Mouse (Mus musculus) hindbrain, embryonic 11.5 days (tissue): Measurements from ENCODE around the gene Gm15217. TPM values are rescaled to one million over a fixed set of nuclear protein-coding genes. Genes with fewer than 3 reads are reported as not detected.

Experiments used
- ATAC-seq: fragments of 200-750 bp; cut with Nextera tagmentation; 2 replicates; pipeline ENCODE4 v1.8.0; 2017; ENCODE audit warnings: mild to moderate bottlenecking, moderate TSS enrichment, moderate library complexity; ENCODE audit not compliant: low FRiP score
- DNase-seq: peaks from one replicate; pipeline ENCODE4 v3.0.0-alpha.2; 2015; ENCODE audit warnings: low spot score
- H3K27ac ChIP-seq: fragments of 300-500 bp; sonication (generic); 2 replicates; pipeline ENCODE4 v1.5.1; 2014; ENCODE audit warnings: mild to moderate bottlenecking, low read depth, low read length
- H3K27me3 ChIP-seq: fragments of 300-500 bp; sonication (generic); 2 replicates; pipeline ENCODE4 v1.6.1; 2014; ENCODE audit warnings: mild to moderate bottlenecking, low read length, moderate library complexity, mixed read lengths; ENCODE audit not compliant: control insufficient read depth, insufficient read depth
- H3K36me3 ChIP-seq: fragments of 300-500 bp; sonication (generic); 2 replicates; pipeline ENCODE4 v1.6.1; 2014; ENCODE audit warnings: mild to moderate bottlenecking, low read length, moderate library complexity, mixed read lengths; ENCODE audit not compliant: control insufficient read depth, insufficient read depth
- H3K4me1 ChIP-seq: fragments of 300-500 bp; sonication (generic); replicated peaks from 2 replicates; pipeline ENCODE4 v1.6.1; 2014; ENCODE audit warnings: low read length, mixed read lengths; ENCODE audit not compliant: control insufficient read depth, insufficient read depth
- H3K4me2 ChIP-seq: fragments of 300-500 bp; sonication (generic); replicated peaks from 2 replicates; pipeline ENCODE4 v1.6.1; 2014; ENCODE audit warnings: mild to moderate bottlenecking, low read depth, low read length
- H3K4me3 ChIP-seq: fragments of 300-500 bp; sonication (generic); 2 replicates; pipeline ENCODE4 v1.5.1; 2014; ENCODE audit warnings: low read depth, low read length
- H3K9ac ChIP-seq: fragments of 300-500 bp; sonication (generic); 2 replicates; pipeline ENCODE4 v1.6.1; 2014; ENCODE audit warnings: low read depth, low read length
- H3K9me3 ChIP-seq: fragments of 300-500 bp; sonication (generic); 2 replicates; pipeline ENCODE4 v1.6.1; 2016; ENCODE audit warnings: low read length; ENCODE audit not compliant: control insufficient read depth
- WGBS: fragments of 180-500 bp; shearing (Covaris S2); extraction: QIAGEN DNeasy Blood & Tissue Kit; methylation state at CpG from one replicate; pipeline ENCODE4 v1.1.7; 2014; 5-methylcytosine and 5-hydroxymethylcytosine counted together
- polyA plus RNA-seq: library from polyadenylated mRNA; unstranded; fragments of >200 nt; fragmentation: Nextera tagmentation; extraction: Ambion mirVana; gene quantifications from 2 replicates; pipeline ENCODE4 v1.2.1, GENCODE M21; 2014

Gm15217 gene
- polyA plus RNA-seq, result not detected in 2 replicates

DNA sequence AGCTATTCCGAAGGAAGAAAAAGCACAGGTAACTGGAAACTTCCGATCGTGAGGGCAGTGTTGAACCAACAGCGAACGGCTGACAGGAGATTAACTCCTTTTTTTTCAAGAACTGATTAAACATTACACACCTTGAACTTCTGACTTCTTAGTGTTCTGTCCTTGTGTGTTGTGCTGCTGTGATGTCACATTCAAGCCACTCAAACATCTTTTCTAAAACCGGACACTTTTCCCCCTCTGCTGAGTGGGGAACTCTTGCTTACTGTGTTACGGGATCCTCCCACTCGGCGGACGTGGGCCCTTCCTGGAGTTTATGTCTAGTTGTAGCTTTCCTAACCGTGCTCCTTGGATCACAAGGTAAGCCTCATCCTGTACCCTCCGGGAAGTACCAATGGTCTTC is at the start of gene Gm15217:
Gm15217 (plus strand) TSS at position 130 of the 400 bp plus-strand sequence.
- Histone ChIP-seq H3K4me2 (peak within 1 kb of the TSS; percentile 60), H3K9me3 (no peaks in the 10 kb centered on the region), H3K4me1 (no peaks in the 10 kb centered on the region), H3K27me3 (peaks cover 32% of the 10 kb centered on the region), H3K9ac (no peak within 1 kb of the TSS), H3K4me3 (peak within 1 kb of the TSS; percentile 30), H3K27ac (no peak within 1 kb of the TSS), H3K36me3 (no peaks in the 10 kb centered on the region)
- DNase-seq (no peak), ATAC-seq (no peak)
- 85% methylated on average over 12 of the region's 12 CpGs for WGBS

GRCm38 (mm10) chr14:46333421-46334237 is 45.6 kb upstream of the Gm15217 start:
- H3K36me3 ChIP-seq, result no peaks in the 10 kb centered on the region
- DNase-seq (no peak), ATAC-seq (no peak)
- 83% methylated on average over 8 of the region's 8 CpGs for WGBS
- H3K4me3 ChIP-seq, result no peak overlapping the region
- H3K4me1 ChIP-seq, result no peaks in the 10 kb centered on the region
- H3K27me3 ChIP-seq, result no peaks in the 10 kb centered on the region
- no peak overlapping the region for H3K27ac ChIP-seq
- no peak overlapping the region for H3K4me2 ChIP-seq
- H3K9me3 ChIP-seq, result no peaks in the 10 kb centered on the region
- no peak overlapping the region for H3K9ac ChIP-seq

DNA sequence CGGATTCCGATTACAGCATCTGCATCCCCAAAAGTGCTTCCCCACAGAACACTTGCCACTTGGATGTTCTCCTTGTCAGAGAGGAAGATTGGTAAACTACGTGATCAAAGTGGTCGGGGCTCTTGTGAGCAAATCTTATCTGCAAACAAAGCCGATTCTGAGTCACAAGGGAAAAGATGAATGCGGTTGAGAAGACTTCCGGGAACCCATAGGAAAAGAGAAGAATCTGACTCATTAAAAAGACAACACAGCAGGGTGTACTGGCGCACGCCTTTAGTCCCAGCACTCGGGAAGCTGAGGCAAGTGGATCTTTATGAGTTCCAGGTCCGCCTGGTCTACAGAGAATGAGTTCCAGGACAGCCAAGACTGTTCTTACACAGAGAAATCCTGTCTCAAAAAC is 40.4 kb upstream of the Gm15217 start:
- no peak overlapping the region for H3K27ac ChIP-seq
- DNase-seq (no peak), ATAC-seq (no peak)
- H3K36me3 ChIP-seq, result no peaks in the 10 kb centered on the region
- H3K4me3 ChIP-seq, result no peak overlapping the region
- no peak overlapping the region for H3K4me2 ChIP-seq
- no peaks in the 10 kb centered on the region for H3K4me1 ChIP-seq
- H3K9me3 ChIP-seq, result no peaks in the 10 kb centered on the region
- no peaks in the 10 kb centered on the region for H3K27me3 ChIP-seq
- H3K9ac ChIP-seq, result no peak overlapping the region
- WGBS, result 86% methylated on average over 11 of the region's 11 CpGs

GRCm38 (mm10) chr14:46344750-46345149 is 34.5 kb upstream of the Gm15217 start:
- Histone ChIP-seq H3K9me3 (no peaks in the 10 kb centered on the region), H3K4me2 (no peak overlapping the region), H3K4me1 (no peaks in the 10 kb centered on the region), H3K4me3 (no peak overlapping the region), H3K9ac (no peak overlapping the region), H3K36me3 (no peaks in the 10 kb centered on the region), H3K27ac (no peak overlapping the region), H3K27me3 (no peaks in the 10 kb centered on the region)
- ATAC-seq (no peak), DNase-seq (no peak)

DNA sequence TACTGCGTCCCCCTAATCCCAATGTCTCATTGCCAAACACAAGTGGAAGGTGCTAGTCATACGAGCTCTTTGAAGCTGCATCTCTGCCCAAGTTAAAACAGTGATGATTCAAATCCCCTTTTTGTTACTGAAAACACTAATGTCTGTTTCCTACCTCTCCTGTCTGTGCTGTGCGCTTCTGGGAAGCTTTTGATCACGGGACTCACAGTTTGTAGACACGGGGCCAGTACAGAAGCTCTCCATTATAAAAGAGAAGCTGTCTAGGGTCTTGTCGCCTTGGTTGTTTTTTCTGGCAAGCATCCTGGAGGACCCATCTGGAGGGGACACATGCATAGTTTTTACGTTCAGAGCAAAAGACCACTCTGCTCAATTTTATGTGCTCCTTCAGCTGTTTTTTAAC is 21.9 kb upstream of the Gm15217 start:
- Histone ChIP-seq H3K9ac (no peak overlapping the region), H3K4me1 (no peaks in the 10 kb centered on the region), H3K27ac (no peak overlapping the region), H3K4me2 (no peak overlapping the region), H3K9me3 (no peaks in the 10 kb centered on the region), H3K36me3 (no peaks in the 10 kb centered on the region), H3K4me3 (no peak overlapping the region), H3K27me3 (no peaks in the 10 kb centered on the region)
- ATAC-seq, result no peak
- 83% methylated on average over 7 of the region's 7 CpGs for WGBS
- DNase-seq, result no peak

- no peak for DNase-seq
These were observed 21.5 kb upstream of the Gm15217 start for GRCm38 (mm10) chr14:46357696-46358095.

DNA sequence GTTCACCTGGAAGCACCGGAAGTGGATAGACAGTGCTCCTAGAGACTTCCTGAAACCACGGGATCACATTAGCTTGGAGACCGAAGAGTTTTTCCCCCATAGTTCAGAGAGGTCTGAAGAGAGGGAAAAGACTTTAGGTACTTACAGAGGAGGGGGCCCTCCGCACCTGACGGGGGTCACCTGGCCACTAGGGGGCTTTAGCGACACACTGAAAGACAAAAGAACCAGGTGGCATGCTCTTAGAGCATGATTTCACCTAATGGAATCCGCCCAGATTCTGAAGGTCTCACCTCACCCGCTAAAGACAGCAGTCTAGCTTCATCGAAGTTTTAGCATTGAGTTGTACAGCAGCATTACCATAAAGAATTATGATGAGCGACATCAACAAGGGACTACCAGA is 16.0 kb upstream of the Gm15217 start:
- Histone ChIP-seq H3K9ac (no peak overlapping the region), H3K36me3 (no peaks in the 10 kb centered on the region), H3K4me2 (no peak overlapping the region), H3K4me1 (no peaks in the 10 kb centered on the region), H3K27ac (no peak overlapping the region), H3K27me3 (no peaks in the 10 kb centered on the region), H3K9me3 (no peaks in the 10 kb centered on the region), H3K4me3 (no peak overlapping the region)
- 39% methylated on average over 10 of the region's 10 CpGs for WGBS
- no peak for ATAC-seq
- DNase-seq, result no peak

More at GRCm38 (mm10) chr14:46357696-46358095, 21.5 kb upstream of the Gm15217 start:
- ATAC-seq, result no peak
- 83% methylated on average over 8 of the region's 8 CpGs for WGBS
- H3K27me3 ChIP-seq, result no peaks in the 10 kb centered on the region
- H3K4me1 ChIP-seq, result no peaks in the 10 kb centered on the region
- no peak overlapping the region for H3K27ac ChIP-seq
- H3K4me2 ChIP-seq, result no peak overlapping the region
- H3K4me3 ChIP-seq, result no peak overlapping the region
- H3K36me3 ChIP-seq, result no peaks in the 10 kb centered on the region
- no peaks in the 10 kb centered on the region for H3K9me3 ChIP-seq
- H3K9ac ChIP-seq, result no peak overlapping the region

DNA sequence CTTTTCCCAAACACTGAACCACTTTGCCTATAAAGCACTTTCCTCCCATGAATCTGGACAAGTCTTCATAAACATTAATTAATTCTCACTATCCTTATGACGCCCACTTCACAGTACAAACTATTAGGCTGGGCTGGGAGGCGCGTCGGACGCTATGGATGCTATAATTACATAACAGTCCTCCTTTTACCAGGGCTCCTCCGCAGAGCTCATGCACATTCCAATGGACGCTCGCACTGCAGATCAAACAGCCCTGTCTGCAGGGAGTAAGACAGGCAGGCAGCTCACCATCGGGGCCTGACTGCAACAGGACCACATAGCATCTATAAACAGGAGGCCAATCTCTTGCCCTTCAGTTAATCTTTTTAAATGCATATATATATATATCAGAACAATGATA is 6.8 kb upstream of the Gm15217 start:
- H3K9me3 ChIP-seq, result no peaks in the 10 kb centered on the region
- no peak overlapping the region for H3K9ac ChIP-seq
- no peaks in the 10 kb centered on the region for H3K27me3 ChIP-seq
- H3K4me3 ChIP-seq, result no peak overlapping the region
- ATAC-seq (no peak), DNase-seq (no peak)
- H3K4me2 ChIP-seq, result no peak overlapping the region
- no peaks in the 10 kb centered on the region for H3K4me1 ChIP-seq
- H3K27ac ChIP-seq, result no peak overlapping the region
- WGBS, result 45% methylated on average over 9 of the region's 9 CpGs
- no peaks in the 10 kb centered on the region for H3K36me3 ChIP-seq

DNA sequence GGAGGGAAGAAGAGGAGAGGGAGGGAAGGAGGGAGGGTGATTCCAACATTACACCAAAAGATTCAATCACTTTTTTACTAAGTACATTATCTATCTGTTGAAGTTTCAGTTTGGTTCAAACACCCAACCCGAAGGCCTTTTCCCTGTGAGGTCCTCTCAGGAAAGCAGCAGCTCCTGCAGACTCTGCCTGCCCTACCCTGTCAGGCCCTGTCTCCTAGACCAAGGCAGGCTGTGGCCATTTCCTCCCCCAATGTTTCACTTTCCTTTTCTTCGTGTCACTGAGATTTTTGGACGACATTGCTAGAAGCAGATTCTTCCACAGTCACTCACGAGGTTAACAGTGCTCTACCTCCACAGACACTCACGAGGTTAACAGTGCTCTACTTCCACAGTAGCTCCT is 3.4 kb upstream of the Gm15217 start:
- Histone ChIP-seq H3K4me1 (no peaks in the 10 kb centered on the region), H3K27ac (no peak overlapping the region), H3K4me3 (no peak overlapping the region), H3K4me2 (no peak overlapping the region), H3K36me3 (no peaks in the 10 kb centered on the region), H3K27me3 (peaks cover 15% of the 10 kb centered on the region), H3K9me3 (no peaks in the 10 kb centered on the region), H3K9ac (no peak overlapping the region)
- WGBS, result 90% methylated on average over 5 of the region's 5 CpGs
- ATAC-seq (no peak), DNase-seq (no peak)
